Mouse (Mus musculus) lung, adult 2 months (tissue): ENCODE data around the gene Mbnl1.

Experiments used
- CTCF ChIP-seq: fragments of 200-500 bp; IDR thresholded peaks from 2 replicates; pipeline ENCODE4 v1.5.1; 2011; ENCODE audit warnings: mild to moderate bottlenecking, low read length, control low read depth; ENCODE audit not compliant: insufficient read depth
- POLR2A ChIP-seq: fragments of 200-500 bp; IDR thresholded peaks from 2 replicates; pipeline ENCODE4 v1.6.1; 2011; ENCODE audit warnings: low read depth, mild to moderate bottlenecking, control low read depth, low read length, borderline replicate concordance; ENCODE audit errors: extremely low read depth

- TF ChIP-seq POLR2A, result no peak
- no peak for TF ChIP-seq CTCF
Measured at GRCm38 (mm10) chr3:60511197-60511596, 38.6 kb downstream of the Mbnl1 start.
